Mouse (Mus musculus): ENCODE measurements at regions not wholly inside any gene's neighbourhood (a gene's known extent, or its start where the extent isn't known, plus 50 kb on each side); places are given as distances from the start of the nearest gene placed in this dataset.

GRCm38 (mm10) chr12:118701838-118702237 is 144.3 kb upstream of the Sp8 start:
- no peak overlapping the region for H3K4me3 ChIP-seq
- DNase-seq (ENCODE audit: low spot score in 2 of 2): no peak
- no peak for TF ChIP-seq CTCF (conservative IDR thresholded peaks at IDR 0.05)

DNA sequence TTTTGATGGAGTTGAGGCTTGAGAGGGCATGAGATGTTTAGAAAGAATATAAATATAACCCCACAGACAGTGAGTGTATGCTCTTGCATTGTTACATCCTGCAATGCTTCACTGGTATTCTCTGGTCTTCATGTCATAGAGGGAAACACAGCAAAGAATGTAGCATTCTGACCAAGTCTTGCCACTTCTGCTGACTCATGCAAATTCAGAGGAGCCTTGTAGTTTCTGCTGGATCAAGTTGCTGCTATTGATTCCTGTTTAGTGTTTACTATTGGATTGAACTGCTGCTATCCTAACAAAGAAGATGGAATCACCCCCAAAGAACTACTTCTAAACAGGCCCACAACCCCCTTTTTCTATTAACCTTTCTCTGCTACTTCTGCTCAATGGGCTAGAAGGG is 148.0 kb upstream of the Sp8 start:
- Histone ChIP-seq H3K4me3 (no peak overlapping the region), H3K27ac (no peak overlapping the region)
- no peak for DNase-seq (ENCODE audit: low spot score in 2 of 2)
- no peak for TF ChIP-seq CTCF (conservative IDR thresholded peaks at IDR 0.05)

More at GRCm38 (mm10) chr12:118701838-118702237, 144.3 kb upstream of the Sp8 start:
- no peak overlapping the region for H3K27ac ChIP-seq

- DNase-seq (ENCODE audit: low spot score in 2 of 2): no peak
- no peak for TF ChIP-seq CTCF (conservative IDR thresholded peaks at IDR 0.05)
- no peak overlapping the region for H3K4me3 ChIP-seq
- no peak overlapping the region for H3K27ac ChIP-seq
These were observed 151.4 kb upstream of the Sp8 start for GRCm38 (mm10) chr12:118694701-118695100.

DNA sequence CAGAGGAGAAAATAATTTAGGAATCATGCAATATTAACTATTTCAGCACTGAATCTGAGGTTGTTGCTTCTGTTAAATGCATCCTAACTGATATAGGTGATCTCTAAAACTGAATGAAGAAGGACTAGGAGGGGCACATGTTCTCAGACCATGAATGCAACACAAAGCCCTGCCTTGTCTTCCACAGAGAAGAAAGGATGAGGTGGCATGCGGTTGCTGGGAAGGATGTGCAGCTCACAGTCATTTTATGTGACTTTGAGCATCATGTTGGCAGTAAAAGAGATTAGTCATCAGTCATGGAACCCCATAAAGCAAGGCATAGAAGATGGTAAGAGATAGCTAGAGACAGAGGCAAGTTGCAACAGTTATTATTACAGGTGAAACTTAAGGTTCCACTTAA is 163.2 kb upstream of the Sp8 start:
- TF ChIP-seq CTCF (conservative IDR thresholded peaks at IDR 0.05): no peak
- Histone ChIP-seq H3K4me3 (no peak overlapping the region), H3K27ac (no peak overlapping the region)
- no peak for DNase-seq (ENCODE audit: low spot score in 2 of 2)

GRCm38 (mm10) chr12:118677989-118678388 is 168.1 kb upstream of the Sp8 start:
- no peak overlapping the region for H3K27ac ChIP-seq
- DNase-seq (ENCODE audit: low spot score in 2 of 2): no peak
- TF ChIP-seq CTCF (conservative IDR thresholded peaks at IDR 0.05): no peak
- H3K4me3 ChIP-seq: no peak overlapping the region

GRCm38 (mm10) chr12:118661575-118661974 is 184.6 kb upstream of the Sp8 start:
- no peak overlapping the region for H3K4me3 ChIP-seq
- DNase-seq (ENCODE audit: low spot score in 2 of 2): no peak
- TF ChIP-seq CTCF (conservative IDR thresholded peaks at IDR 0.05): no peak

DNA sequence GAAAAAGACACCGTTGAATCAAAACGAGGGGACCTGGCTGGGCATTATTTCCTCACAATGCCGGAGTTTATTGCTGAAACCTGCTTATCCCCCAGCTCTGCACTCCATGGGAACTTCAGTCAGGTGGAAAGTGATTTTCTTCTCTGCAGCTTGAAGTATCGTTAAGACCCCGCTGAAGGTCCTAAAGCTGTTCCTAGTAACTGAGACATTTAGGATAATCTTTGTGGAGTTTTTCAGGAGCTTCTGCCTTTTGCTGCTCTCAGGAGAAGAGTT is 185.0 kb upstream of the Sp8 start:
- Histone ChIP-seq H3K27ac (no peak overlapping the region), H3K4me3 (no peak overlapping the region)
- DNase-seq (ENCODE audit: low spot score in 2 of 2): no peak
- no peak for TF ChIP-seq CTCF (conservative IDR thresholded peaks at IDR 0.05)

More at GRCm38 (mm10) chr12:118661575-118661974, 184.6 kb upstream of the Sp8 start:
- H3K27ac ChIP-seq: no peak overlapping the region

GRCm38 (mm10) chr12:118660384-118661213 is 185.5 kb upstream of the Sp8 start:
- no peak for DNase-seq (ENCODE audit: low spot score in 2 of 2)
- TF ChIP-seq CTCF (conservative IDR thresholded peaks at IDR 0.05): no peak
- no peak overlapping the region for H3K27ac ChIP-seq
- H3K4me3 ChIP-seq: no peak overlapping the region

GRCm38 (mm10) chr12:118659240-118660120 is 186.6 kb upstream of the Sp8 start:
- Histone ChIP-seq H3K4me3 (no peak overlapping the region), H3K27ac (no peak overlapping the region)
- DNase-seq (ENCODE audit: low spot score in 2 of 2): no peak
- no peak for TF ChIP-seq CTCF (conservative IDR thresholded peaks at IDR 0.05)

DNA sequence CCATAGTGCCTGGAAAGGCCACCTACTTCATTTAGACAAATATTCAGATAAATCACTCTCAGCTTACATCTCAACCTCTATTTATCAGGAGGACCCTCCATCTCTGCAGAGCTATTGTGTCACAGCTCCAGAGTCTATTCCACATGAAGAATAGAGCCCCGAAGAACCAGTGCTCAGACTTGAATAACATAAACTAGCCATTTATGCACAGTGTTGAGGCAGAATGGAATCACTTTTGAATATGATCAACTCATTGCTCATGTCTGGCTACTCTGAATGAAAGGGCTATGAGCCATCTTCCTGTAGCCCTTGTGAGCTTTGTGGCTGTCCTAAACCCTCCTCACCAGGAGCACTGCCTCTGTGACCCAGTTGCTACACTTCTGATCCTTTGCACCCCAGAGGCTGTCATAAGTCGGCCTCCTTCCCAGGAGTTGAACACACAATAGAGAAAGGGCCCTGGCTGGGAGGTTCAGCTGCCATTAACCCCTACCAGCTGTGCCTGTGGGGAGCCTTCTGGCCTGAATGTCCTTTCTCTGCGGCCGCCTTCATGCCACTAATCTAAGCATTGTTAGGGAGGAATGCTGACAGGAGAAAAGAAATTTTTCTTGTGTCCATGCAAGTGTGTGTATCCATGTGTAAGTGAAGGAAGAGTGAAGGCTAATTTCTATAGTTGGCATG is 195.5 kb upstream of the Sp8 start:
- no peak for TF ChIP-seq CTCF (conservative IDR thresholded peaks at IDR 0.05)
- Histone ChIP-seq H3K4me3 (no peak overlapping the region), H3K27ac (no peak overlapping the region)
- DNase-seq (ENCODE audit: low spot score in 2 of 2): no peak

DNA sequence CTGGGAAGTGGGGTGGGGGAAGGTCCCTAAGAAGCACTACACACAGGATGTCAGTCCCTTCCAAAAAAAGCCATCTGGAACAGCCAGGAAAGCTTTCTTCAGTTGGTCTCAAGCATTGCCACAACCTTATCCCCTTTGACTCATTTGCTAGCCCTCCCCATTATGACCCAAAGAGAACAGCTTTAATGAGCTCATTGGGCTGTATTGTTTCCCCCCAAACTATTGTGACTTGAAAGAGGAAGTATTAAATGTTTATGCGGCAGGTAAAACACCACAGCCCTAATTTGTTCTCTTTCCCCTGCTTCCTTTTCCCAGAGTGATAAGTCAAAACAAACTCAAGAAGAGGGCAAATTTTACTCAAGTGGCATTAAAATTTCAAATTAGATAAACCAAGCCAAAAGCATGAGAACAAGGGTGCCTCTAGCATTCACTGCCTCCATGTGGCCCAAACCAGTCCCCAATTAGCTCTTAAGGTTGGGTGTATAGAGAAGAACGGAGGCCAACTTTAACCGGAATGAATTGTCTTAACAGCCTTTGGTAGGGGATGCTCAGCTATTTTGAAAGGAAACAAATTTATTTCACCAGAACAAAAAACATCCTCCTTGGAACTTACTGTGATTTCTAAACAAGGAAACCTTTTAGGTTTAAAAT is 196.7 kb upstream of the Sp8 start:
- Histone ChIP-seq H3K27ac (no peak overlapping the region), H3K4me3 (no peak overlapping the region)
- no peak for TF ChIP-seq CTCF (conservative IDR thresholded peaks at IDR 0.05)
- DNase-seq (ENCODE audit: low spot score in 2 of 2): no peak

DNA sequence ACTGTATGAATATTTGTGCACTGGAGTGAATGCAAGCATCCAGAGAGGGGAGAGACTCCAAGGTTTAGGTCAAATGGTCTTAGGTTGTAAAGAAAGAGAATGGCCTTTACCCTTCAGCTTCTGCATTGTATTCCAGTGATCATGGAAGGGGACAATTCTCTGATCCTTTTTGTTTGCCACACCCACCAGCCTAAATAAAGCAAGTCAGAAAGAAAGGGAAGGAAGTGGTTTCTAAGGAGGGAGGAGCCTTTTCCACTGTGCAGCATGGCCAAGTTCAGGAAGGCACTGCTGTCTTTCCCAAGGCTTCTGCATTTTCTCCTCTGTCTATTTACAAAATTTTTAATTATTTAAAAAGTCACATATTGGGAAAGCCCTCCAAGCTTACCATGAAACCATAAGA is 197.5 kb upstream of the Sp8 start:
- H3K27ac ChIP-seq: no peak overlapping the region
- no peak overlapping the region for H3K4me3 ChIP-seq
- no peak for DNase-seq (ENCODE audit: low spot score in 2 of 2)
- no peak for TF ChIP-seq CTCF (conservative IDR thresholded peaks at IDR 0.05)

All from layer of hippocampus, adult 2 months (tissue).